Mouse (Mus musculus): ENCODE measurements around the gene Tmem130.
A peak's percentile ranks its signal among the peaks of the same experiment; 100 is the strongest.

Tmem130 gene

GRCm38 (mm10) chr5:144733953-144734352 lies 27.7 kb downstream of the Tmem130 start:
- DNase-seq (ENCODE audit: low read depth) = peak; percentile 65

DNA sequence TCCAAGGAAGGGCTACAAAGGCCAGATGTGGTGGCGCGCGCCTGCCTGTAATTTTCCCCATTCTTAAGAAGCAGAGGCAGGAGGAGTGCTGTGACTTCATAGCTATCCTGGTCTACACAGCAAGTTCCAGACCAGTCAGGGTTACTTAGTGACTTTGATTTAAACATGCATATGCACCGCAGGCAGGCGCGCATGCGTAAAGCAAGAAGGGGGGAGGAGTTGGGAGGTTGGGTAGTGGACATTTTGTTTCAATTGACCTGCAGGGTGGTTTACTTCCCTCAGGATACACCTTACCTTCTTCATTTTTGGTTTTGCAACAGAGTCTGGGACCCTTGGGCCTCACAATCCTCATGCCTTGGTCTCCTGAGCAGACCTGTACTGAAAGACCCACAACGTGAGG lies 32.4 kb downstream of the Tmem130 start:
- no peak for DNase-seq (ENCODE audit: low read depth)

DNA sequence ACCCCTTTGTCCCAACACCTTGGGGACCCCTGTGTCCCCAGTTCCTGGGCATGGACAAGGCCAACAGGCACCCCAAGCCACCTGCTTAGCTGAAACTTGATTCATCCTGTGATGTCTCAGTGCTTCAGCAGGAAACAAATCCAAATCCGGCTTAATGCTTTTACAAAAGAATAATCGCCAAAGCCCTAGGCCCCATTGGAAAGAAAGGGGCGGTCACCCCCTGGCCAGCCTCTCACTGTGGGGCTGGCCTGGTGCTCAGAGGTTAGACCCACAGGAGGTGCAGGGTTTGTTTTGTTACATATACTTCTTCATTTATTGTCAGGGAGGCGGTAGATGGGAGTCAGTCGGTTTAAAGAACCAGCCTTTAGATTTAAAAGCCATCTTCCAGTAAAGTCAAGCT lies 33.4 kb downstream of the Tmem130 start:
- DNase-seq (ENCODE audit: low read depth) = no peak

DNA sequence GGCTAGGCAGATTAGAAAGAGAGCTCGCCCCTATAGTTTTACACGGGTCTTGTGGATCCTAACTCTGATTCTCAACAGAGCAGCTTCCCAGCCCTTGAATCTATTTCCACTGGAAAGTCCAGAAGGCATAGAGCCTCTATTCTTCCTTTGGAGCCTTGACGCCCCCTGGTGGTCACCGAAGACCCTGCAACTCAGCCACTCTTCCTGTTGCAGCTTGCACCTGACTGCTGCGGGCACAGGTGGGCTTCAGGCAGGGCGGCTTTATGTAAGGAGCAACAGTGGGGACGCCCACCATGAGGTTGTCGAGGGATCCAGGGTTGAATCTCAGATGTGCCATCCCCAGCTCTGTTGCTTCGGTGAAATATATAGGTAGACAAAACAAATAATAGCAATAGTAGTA lies 34.5 kb downstream of the Tmem130 start:
- peak; percentile 53 for DNase-seq (ENCODE audit: low read depth)

- DNase-seq (ENCODE audit: low read depth) = no peak
Measured at GRCm38 (mm10) chr5:144725554-144725953, 36.1 kb downstream of the Tmem130 start.

DNA sequence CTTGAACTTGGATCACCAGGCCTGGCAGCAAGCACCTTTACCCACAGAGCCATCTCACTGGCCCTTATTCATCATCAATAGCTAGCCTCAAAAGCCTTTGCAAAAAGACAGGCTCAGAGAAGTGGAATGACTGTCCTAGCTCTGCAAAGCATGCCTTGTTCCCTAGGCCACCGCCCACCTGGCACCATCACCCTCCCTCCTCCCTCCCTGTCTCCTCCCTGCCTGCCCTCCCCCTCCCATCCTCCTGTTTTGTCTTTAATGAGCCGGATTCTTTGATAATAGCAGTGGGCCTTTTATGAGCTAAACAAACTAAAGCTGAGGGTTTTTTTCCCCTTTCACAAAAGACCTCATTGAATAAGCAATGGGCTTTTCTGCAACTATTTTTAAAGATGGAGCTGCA lies 36.7 kb downstream of the Tmem130 start:
- DNase-seq (ENCODE audit: low read depth) = no peak

DNA sequence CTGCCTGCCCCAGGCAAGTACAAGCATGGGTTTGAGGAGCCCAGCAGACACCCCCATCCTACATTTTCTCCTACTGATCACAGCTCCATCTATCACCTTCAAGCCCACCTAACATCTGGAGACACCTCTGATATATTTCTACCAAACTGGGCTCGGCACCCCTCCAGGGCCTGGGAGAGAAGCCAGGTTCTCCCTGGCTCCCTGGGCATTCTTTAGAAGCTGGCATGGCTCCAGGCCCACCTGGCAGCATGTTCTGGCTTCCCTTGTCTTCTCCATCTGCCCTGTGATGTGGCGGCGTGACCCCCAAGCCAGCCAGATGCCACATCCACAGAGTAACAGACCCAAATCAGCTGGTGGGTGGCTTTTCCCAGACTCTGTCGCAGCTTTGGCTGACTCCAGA lies 41.3 kb downstream of the Tmem130 start:
- DNase-seq (ENCODE audit: low read depth) = no peak

GRCm38 (mm10) chr5:144719781-144720180 lies 41.8 kb downstream of the Tmem130 start:
- no peak for DNase-seq (ENCODE audit: low read depth)

DNA sequence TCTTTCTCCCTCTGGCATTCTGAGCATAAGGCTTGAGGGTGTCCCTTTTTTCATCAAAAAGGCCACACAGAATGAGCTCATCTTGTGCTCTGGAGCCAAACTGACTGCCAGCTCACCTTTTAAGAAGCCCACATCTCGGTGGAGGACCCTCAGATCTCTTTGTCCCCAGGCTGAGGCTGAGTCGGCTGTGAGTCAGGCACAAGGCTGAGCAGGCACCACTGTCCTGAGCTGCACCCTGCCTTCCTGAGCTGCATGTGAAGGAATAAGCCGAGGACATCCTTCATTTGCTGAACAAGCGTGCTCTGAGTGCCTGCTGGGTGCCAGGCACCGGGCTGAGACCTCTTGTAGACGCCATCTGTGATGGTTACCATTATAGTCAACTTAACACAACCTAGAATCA lies 44.4 kb downstream of the Tmem130 start:
- no peak for DNase-seq (ENCODE audit: low read depth)

GRCm38 (mm10) chr5:144713371-144713770 lies 48.2 kb downstream of the Tmem130 start:
- DNase-seq (ENCODE audit: low read depth) = no peak

- no peak for DNase-seq (ENCODE audit: low read depth)
Measured at GRCm38 (mm10) chr5:144707603-144708002, 54.0 kb downstream of the Tmem130 start.

GRCm38 (mm10) chr5:144703464-144704368 lies 57.9 kb downstream of the Tmem130 start:
- DNase-seq (ENCODE audit: low read depth) = no peak

GRCm38 (mm10) chr5:144695289-144696060 lies 66.1 kb downstream of the Tmem130 start:
- no peak for DNase-seq (ENCODE audit: low read depth)

DNA sequence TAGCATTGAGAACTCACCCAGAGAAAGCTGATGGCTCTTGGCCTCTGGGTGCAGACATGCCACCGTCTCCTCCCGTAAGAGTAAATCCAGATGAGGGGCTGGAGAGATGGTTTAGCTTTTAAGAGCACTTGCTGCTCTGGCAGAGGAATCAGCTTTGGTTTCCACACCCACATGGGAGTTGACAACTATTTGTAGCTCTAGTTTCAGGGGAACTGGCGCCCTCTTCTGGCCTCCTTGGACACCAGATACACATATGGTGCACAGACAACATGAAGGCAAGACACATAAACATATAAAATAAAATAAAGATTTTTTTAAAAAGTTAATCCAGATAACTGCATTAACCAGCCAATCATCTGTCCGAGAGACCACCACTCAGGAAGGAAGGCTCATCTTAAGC lies 67.5 kb downstream of the Tmem130 start:
- no peak for DNase-seq (ENCODE audit: low read depth)

- no peak for DNase-seq (ENCODE audit: low read depth)
Measured at GRCm38 (mm10) chr5:144691421-144691820, 70.2 kb downstream of the Tmem130 start.

DNA sequence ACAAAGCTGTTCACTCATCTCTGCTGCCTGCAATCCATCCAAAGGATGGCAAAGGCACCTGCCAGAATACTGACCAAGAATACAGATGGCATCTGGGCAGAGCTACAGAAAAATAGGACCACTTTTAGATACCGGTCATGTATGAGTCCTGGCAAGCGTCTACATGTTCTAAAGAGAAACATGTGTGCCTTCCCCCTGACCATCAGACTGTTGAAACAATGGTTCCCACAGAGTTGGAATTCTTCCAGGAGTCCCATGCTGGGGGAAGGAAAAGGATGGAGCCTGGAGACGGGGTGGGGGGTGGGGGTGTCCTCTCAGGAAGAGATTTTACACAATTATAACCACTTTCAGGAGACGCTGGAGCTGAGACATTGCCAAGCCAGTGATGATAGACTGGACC lies 73.2 kb downstream of the Tmem130 start:
- no peak for DNase-seq (ENCODE audit: low read depth)
